Mouse (Mus musculus) spleen, postnatal 4 days (tissue): ENCODE measurements around the gene Rec8.

Experiments
- DNase-seq, 2 experiments: peaks; one replicate each; pipeline ENCODE4 v3.0.0; 2022; ENCODE audit warnings: low spot score in 2 of 2

The Rec8 gene

GRCm38 (mm10) chr14:55592226-55592625 lies 25.6 kb upstream of the Rec8 start:
- no peak for DNase-seq

GRCm38 (mm10) chr14:55596036-55596690 lies 21.7 kb upstream of the Rec8 start:
- no peak for DNase-seq

GRCm38 (mm10) chr14:55598521-55599390 lies 19.1 kb upstream of the Rec8 start:
- no peak for DNase-seq

GRCm38 (mm10) chr14:55603271-55603632 lies 14.6 kb upstream of the Rec8 start, which contains the start of gene Irf9:
Gene Irf9, plus strand, starts transcription at chr14:55603571.
- DNase-seq, result no peak

GRCm38 (mm10) chr14:55603633-55604576 lies 13.9 kb upstream of the Rec8 start:
- peak; percentile 95 for DNase-seq

GRCm38 (mm10) chr14:55604823-55605222 lies 13.0 kb upstream of the Rec8 start:
- no peak for DNase-seq

GRCm38 (mm10) chr14:55605743-55606459 lies 11.9 kb upstream of the Rec8 start:
- no peak for DNase-seq

GRCm38 (mm10) chr14:55608339-55608738 lies 9.5 kb upstream of the Rec8 start:
- no peak for DNase-seq

- DNase-seq, result no peak
Observed at GRCm38 (mm10) chr14:55613346-55613745, 4.5 kb upstream of the Rec8 start.

GRCm38 (mm10) chr14:55614565-55615178 lies 3.2 kb upstream of the Rec8 start:
- peak in 1 of 2 experiments; percentile 65 for DNase-seq

GRCm38 (mm10) chr14:55615876-55616275 lies 2.0 kb upstream of the Rec8 start:
- DNase-seq, result no peak

GRCm38 (mm10) chr14:55616844-55617243 lies 993 bp upstream of the Rec8 start:
- DNase-seq, result no peak

GRCm38 (mm10) chr14:55618486-55619195 lies 804 bp downstream of the Rec8 start:
- DNase-seq, result peak; percentile 58 to 64

GRCm38 (mm10) chr14:55628077-55628827 lies 10.4 kb downstream of the Rec8 start:
- peak in 1 of 2 experiments; percentile 64 for DNase-seq

GRCm38 (mm10) chr14:55629312-55629711 lies 11.5 kb downstream of the Rec8 start:
- DNase-seq, result peak; percentile 73 to 92

- DNase-seq, result no peak
Observed at GRCm38 (mm10) chr14:55634874-55635522, 17.2 kb downstream of the Rec8 start.

- peak; percentile 76 to 87 for DNase-seq
Observed at GRCm38 (mm10) chr14:55635523-55636007, 17.7 kb downstream of the Rec8 start, which contains the start of gene Ipo4. Gene Ipo4, minus strand, starts transcription at chr14:55635957.

- DNase-seq, result peak in 1 of 2 experiments; percentile 55
Observed at GRCm38 (mm10) chr14:55637795-55638194, 20.0 kb downstream of the Rec8 start, which contains the start of gene Gm49378. Gene Gm49378, minus strand, starts transcription at chr14:55637895.
